In the genomic region with DNA sequence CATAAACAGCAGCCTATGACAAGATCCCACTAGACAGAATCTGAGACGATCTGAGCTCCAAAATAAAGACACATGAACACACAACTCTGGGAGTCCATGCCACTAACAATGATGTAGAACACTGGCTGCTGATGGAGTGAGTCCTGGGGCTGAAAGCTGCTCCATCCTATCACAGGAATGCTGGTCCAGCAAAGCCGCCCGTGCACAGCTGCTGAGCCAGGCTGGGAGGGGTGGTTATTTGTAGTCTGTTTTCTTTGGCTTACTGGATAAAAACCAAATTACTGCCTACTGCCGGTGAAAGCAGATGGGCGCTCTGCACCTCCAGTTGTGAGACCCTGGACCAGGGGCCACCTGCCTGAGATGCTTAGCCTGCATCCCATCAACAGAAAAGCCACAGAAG, we compare ENCODE assay signal across 22 mouse cellular contexts.
"Had no signal": no experiment of that assay in that cellular context is flagged by ENCODE, and none has a peak within 500 bp of the region (broad histone marks: within the 10 kb centered on the region; RNA-seq: fewer than 3 reads in every experiment).

No protein-coding gene starts in this region.

- H3K9ac ChIP-seq: forebrain, postnatal 0 days; heart, embryonic 12.5 days; hindbrain, embryonic 13.5 days; hindbrain, embryonic 15.5 days; kidney, embryonic 15.5 days; limb, embryonic 13.5 days; limb, embryonic 15.5 days; liver, embryonic 12.5 days; liver, embryonic 14.5 days had no signal

- H3K4me1 ChIP-seq: heart, embryonic 12.5 days; hindbrain, embryonic 13.5 days; hindbrain, embryonic 15.5 days; kidney, embryonic 15.5 days; limb, embryonic 15.5 days; liver, embryonic 12.5 days had no signal

- H3K27me3 ChIP-seq: heart, embryonic 12.5 days; hindbrain, embryonic 13.5 days; hindbrain, embryonic 15.5 days; kidney, embryonic 15.5 days; limb, embryonic 13.5 days; limb, embryonic 15.5 days; liver, embryonic 12.5 days had no signal

- H3K4me2 ChIP-seq: heart, embryonic 12.5 days; hindbrain, embryonic 13.5 days; hindbrain, embryonic 15.5 days; kidney, embryonic 15.5 days; limb, embryonic 13.5 days; limb, embryonic 15.5 days; liver, embryonic 12.5 days had no signal

- H3K9me3 ChIP-seq: heart, embryonic 12.5 days; hindbrain, embryonic 13.5 days; hindbrain, embryonic 15.5 days; kidney, embryonic 15.5 days; limb, embryonic 13.5 days; limb, embryonic 15.5 days; liver, embryonic 12.5 days had no signal

- DNase-seq: forebrain, postnatal 0 days; gastrocnemius, postnatal 14 days; heart, adult 11 months; heart, adult 2 months; heart, postnatal 36 days; kidney, adult 11 months; kidney, adult 2 months; kidney, adult 9 months; kidney, postnatal 14 days; left cerebral cortex, postnatal 4 days; lung, adult 18-20 months had no signal

- H3K4me3 ChIP-seq: heart, adult 2 months; heart, embryonic 12.5 days; hindbrain, embryonic 13.5 days; hindbrain, embryonic 15.5 days; kidney, embryonic 15.5 days; limb, embryonic 13.5 days; limb, embryonic 15.5 days; liver, embryonic 12.5 days had no signal

- H3K27ac ChIP-seq: heart, adult 2 months; hindbrain, embryonic 13.5 days; hindbrain, embryonic 15.5 days; hindbrain, postnatal 0 days; kidney, embryonic 15.5 days; kidney, postnatal 0 days; limb, embryonic 13.5 days; limb, embryonic 15.5 days; liver, embryonic 12.5 days; liver, embryonic 14.5 days had no signal

- ATAC-seq: intestine, embryonic 16.5 days; liver, embryonic 12.5 days had no signal
